Mouse (Mus musculus) liver, embryonic 15.5 days (tissue): ENCODE data around the gene Ccdc9b. TPM values are rescaled to one million over a fixed set of nuclear protein-coding genes. Genes with fewer than 3 reads are reported as not detected.

ENCODE experiments used
- ATAC-seq: fragments of 200-750 bp; cut with Nextera tagmentation; 2 replicates; pipeline ENCODE4 v1.8.0; 2017; ENCODE audit warnings: moderate number of reproducible peaks, mild to moderate bottlenecking, moderate library complexity; ENCODE audit not compliant: insufficient read depth
- H3K27ac ChIP-seq: fragments of 300-500 bp; sonication (generic); replicated peaks from 2 replicates; pipeline ENCODE4 v1.5.1; 2015; ENCODE audit warnings: mild to moderate bottlenecking, inconsistent platforms
- H3K27me3 ChIP-seq: fragments of 300-500 bp; sonication (generic); 2 replicates; pipeline ENCODE4 v1.6.1; 2015; ENCODE audit warnings: mild to moderate bottlenecking, inconsistent platforms
- H3K36me3 ChIP-seq: fragments of 300-500 bp; sonication (generic); replicated peaks from 2 replicates; pipeline ENCODE4 v1.6.1; 2015; ENCODE audit warnings: moderate library complexity, mild to moderate bottlenecking, inconsistent platforms
- H3K4me1 ChIP-seq: fragments of 300-500 bp; sonication (generic); replicated peaks from 2 replicates; pipeline ENCODE4 v1.6.1; 2015; ENCODE audit warnings: inconsistent platforms
- H3K4me2 ChIP-seq: fragments of 300-500 bp; sonication (generic); 2 replicates; pipeline ENCODE4 v1.6.1; 2015; ENCODE audit warnings: moderate library complexity, mild to moderate bottlenecking, inconsistent platforms
- H3K4me3 ChIP-seq: fragments of 300-500 bp; sonication (generic); replicated peaks from 2 replicates; pipeline ENCODE4 v1.5.1; 2015; ENCODE audit warnings: mild to moderate bottlenecking, inconsistent platforms
- H3K9ac ChIP-seq: fragments of 300-500 bp; sonication (generic); 2 replicates; pipeline ENCODE4 v1.6.1; 2015; ENCODE audit warnings: moderate library complexity, mild to moderate bottlenecking, inconsistent platforms
- H3K9me3 ChIP-seq: fragments of 300-500 bp; sonication (generic); replicated peaks from 2 replicates; pipeline ENCODE4 v1.6.1; 2016; ENCODE audit warnings: inconsistent platforms
- WGBS: fragments of 180-500 bp; shearing (Covaris S2); methylation state at CpG from one replicate; pipeline ENCODE4 v1.1.7; 2015; ENCODE audit warnings: mixed read lengths; ENCODE audit not compliant: insufficient replicate concordance; 5-methylcytosine and 5-hydroxymethylcytosine counted together
- polyA plus RNA-seq: library from polyadenylated mRNA; unstranded; fragments of >200 nt; fragmentation: Nextera tagmentation; extraction: Ambion mirVana; gene quantifications from 2 replicates; pipeline ENCODE4 v1.2.1, GENCODE M21; 2015

The Ccdc9b gene
- polyA plus RNA-seq, 1 experiment from 2014 or later: 0.20 TPM

- Histone ChIP-seq H3K4me2 (no peak overlapping the region), H3K27ac (no peak overlapping the region), H3K27me3 (peaks cover 56% of the 10 kb centered on the region), H3K4me3 (no peak overlapping the region), H3K36me3 (no peaks in the 10 kb centered on the region), H3K9ac (no peak overlapping the region), H3K9me3 (no peaks in the 10 kb centered on the region), H3K4me1 (peaks cover 14% of the 10 kb centered on the region)
- no peak for ATAC-seq
- WGBS: 64% methylated on average over 2 of the region's 2 CpGs
Measured at GRCm38 (mm10) chr2:118776295-118776694, 13.8 kb upstream of the Ccdc9b start.

- peaks cover 14% of the 10 kb centered on the region for H3K4me1 ChIP-seq
- H3K36me3 ChIP-seq: no peaks in the 10 kb centered on the region
- no peak overlapping the region for H3K27ac ChIP-seq
- H3K4me2 ChIP-seq: no peak overlapping the region
- H3K4me3 ChIP-seq: no peak overlapping the region
- no peaks in the 10 kb centered on the region for H3K9me3 ChIP-seq
- 64% methylated on average over 4 of the region's 4 CpGs for WGBS
- peaks cover 55% of the 10 kb centered on the region for H3K27me3 ChIP-seq
- no peak overlapping the region for H3K9ac ChIP-seq
- no peak; the same call in 1 of the 2 replicates for ATAC-seq
Measured at GRCm38 (mm10) chr2:118775846-118776245, 13.4 kb upstream of the Ccdc9b start.

- H3K4me1 ChIP-seq: peaks cover 14% of the 10 kb centered on the region
- H3K27ac ChIP-seq: no peak overlapping the region
- ATAC-seq: no peak
- 32% methylated on average over 1 of the region's 1 CpGs for WGBS
- H3K9ac ChIP-seq: no peak overlapping the region
- no peaks in the 10 kb centered on the region for H3K9me3 ChIP-seq
- H3K4me2 ChIP-seq: no peak overlapping the region
- H3K36me3 ChIP-seq: no peaks in the 10 kb centered on the region
- H3K27me3 ChIP-seq: peaks cover 53% of the 10 kb centered on the region
- H3K4me3 ChIP-seq: no peak overlapping the region
Measured at GRCm38 (mm10) chr2:118775396-118775795, 12.9 kb upstream of the Ccdc9b start.

- Histone ChIP-seq H3K9me3 (no peaks in the 10 kb centered on the region), H3K27me3 (peaks cover 44% of the 10 kb centered on the region), H3K4me2 (no peak overlapping the region), H3K27ac (no peak overlapping the region), H3K36me3 (no peaks in the 10 kb centered on the region), H3K9ac (no peak overlapping the region), H3K4me3 (no peak overlapping the region), H3K4me1 (peaks cover 7% of the 10 kb centered on the region)
- WGBS: 40% methylated on average over 2 of the region's 2 CpGs
- ATAC-seq: no peak
Measured at GRCm38 (mm10) chr2:118774536-118774935, 12.1 kb upstream of the Ccdc9b start.

- no peaks in the 10 kb centered on the region for H3K36me3 ChIP-seq
- H3K9ac ChIP-seq: no peak within 1 kb of the TSS
- no peaks in the 10 kb centered on the region for H3K4me1 ChIP-seq
- H3K27me3 ChIP-seq: peaks cover 29% of the 10 kb centered on the region
- no peaks in the 10 kb centered on the region for H3K9me3 ChIP-seq
- H3K4me3 ChIP-seq: no peak within 1 kb of the TSS
- no peak within 1 kb of the TSS for H3K4me2 ChIP-seq
- 62% methylated on average over 6 of the region's 6 CpGs for WGBS
- H3K27ac ChIP-seq: no peak within 1 kb of the TSS
- ATAC-seq: no peak
Measured at GRCm38 (mm10) chr2:118772158-118772874, 9.9 kb upstream of the Ccdc9b start, which contains the start of gene Phgr1. Phgr1 (plus strand) TSS chr2:118772769.

- WGBS: 53% methylated on average over 10 of the region's 10 CpGs
- H3K9me3 ChIP-seq: no peaks in the 10 kb centered on the region
- H3K27ac ChIP-seq: no peak overlapping the region
- no peak overlapping the region for H3K4me2 ChIP-seq
- ATAC-seq: no peak
- no peak overlapping the region for H3K9ac ChIP-seq
- peaks cover 41% of the 10 kb centered on the region for H3K4me1 ChIP-seq
- H3K36me3 ChIP-seq: no peaks in the 10 kb centered on the region
- peaks cover 9% of the 10 kb centered on the region; the same call in 1 of the 2 replicates for H3K27me3 ChIP-seq
- H3K4me3 ChIP-seq: no peak overlapping the region
Measured at GRCm38 (mm10) chr2:118766041-118767033, 3.9 kb upstream of the Ccdc9b start.

- Histone ChIP-seq H3K27me3 (peaks cover 16% of the 10 kb centered on the region; the same call in 1 of the 2 replicates), H3K9me3 (no peaks in the 10 kb centered on the region), H3K9ac (no peak overlapping the region), H3K36me3 (no peaks in the 10 kb centered on the region), H3K4me2 (no peak overlapping the region), H3K27ac (no peak overlapping the region), H3K4me3 (no peak overlapping the region), H3K4me1 (peaks cover 53% of the 10 kb centered on the region)
- no peak for ATAC-seq
- WGBS: 75% methylated on average over 5 of the region's 5 CpGs
Measured at GRCm38 (mm10) chr2:118764875-118765274, 2.4 kb upstream of the Ccdc9b start.

- Histone ChIP-seq H3K9me3 (no peaks in the 10 kb centered on the region), H3K4me1 (peaks cover 59% of the 10 kb centered on the region), H3K27ac (0 out of 2 replicates have a peak overlapping the region, but pooled peaks have one; percentile 24), H3K27me3 (peaks cover 19% of the 10 kb centered on the region), H3K4me3 (no peak overlapping the region), H3K36me3 (no peaks in the 10 kb centered on the region), H3K9ac (no peak overlapping the region), H3K4me2 (peak overlapping the region; percentile 45; the same call in 1 of the 2 replicates)
- WGBS: 25% methylated on average over 11 of the region's 11 CpGs
- no peak for ATAC-seq
Measured at GRCm38 (mm10) chr2:118764094-118764831, 1.8 kb upstream of the Ccdc9b start.

- H3K4me1 ChIP-seq: peaks cover 62% of the 10 kb centered on the region
Measured at GRCm38 (mm10) chr2:118763469-118763868, 1.0 kb upstream of the Ccdc9b start.

GRCm38 (mm10) chr2:118762784-118763148, 305 bp upstream of the Ccdc9b start:
- Histone ChIP-seq H3K27ac (peak overlapping the region; percentile 71), H3K36me3 (no peaks in the 10 kb centered on the region), H3K27me3 (peaks cover 27% of the 10 kb centered on the region), H3K4me3 (peak overlapping the region; percentile 37), H3K9ac (0 out of 2 replicates have a peak overlapping the region, but pooled peaks have one; percentile 43), H3K4me2 (peak overlapping the region; percentile 75), H3K9me3 (no peaks in the 10 kb centered on the region), H3K4me1 (peaks cover 62% of the 10 kb centered on the region)
- 17% methylated on average over 10 of the region's 10 CpGs for WGBS
- peak; percentile 61 for ATAC-seq

More at GRCm38 (mm10) chr2:118763469-118763868, 1.0 kb upstream of the Ccdc9b start:
- H3K9me3 ChIP-seq: no peaks in the 10 kb centered on the region
- H3K4me2 ChIP-seq: no peak overlapping the region
- peak overlapping the region; percentile 71; the same call in 1 of the 2 replicates for H3K27ac ChIP-seq
- H3K9ac ChIP-seq: no peak overlapping the region
- no peaks in the 10 kb centered on the region for H3K36me3 ChIP-seq
- H3K27me3 ChIP-seq: peaks cover 26% of the 10 kb centered on the region
- 64% methylated on average over 7 of the region's 7 CpGs for WGBS
- no peak for ATAC-seq
- H3K4me3 ChIP-seq: no peak overlapping the region
